Mouse (Mus musculus): ENCODE measurements around the gene Gm9195.

The Gm9195 gene

GRCm38 (mm10) chr14:72491738-72492137 is at the start of gene Gm9195:
Gm9195 (minus strand) TSS chr14:72491838.
- DNase-seq (ENCODE audit: low read depth): no peak

GRCm38 (mm10) chr14:72536392-72537017 is 44.9 kb upstream of the Gm9195 start:
- DNase-seq (ENCODE audit: low read depth): no peak

GRCm38 (mm10) chr14:72533862-72534261 is 42.2 kb upstream of the Gm9195 start:
- DNase-seq (ENCODE audit: low read depth): no peak

- peak; percentile 2 for DNase-seq (ENCODE audit: low read depth)
Measured at GRCm38 (mm10) chr14:72532028-72532917, 40.6 kb upstream of the Gm9195 start.

- no peak for DNase-seq (ENCODE audit: low read depth)
Measured at GRCm38 (mm10) chr14:72527126-72527525, 35.5 kb upstream of the Gm9195 start.

GRCm38 (mm10) chr14:72519561-72519960 is 27.9 kb upstream of the Gm9195 start:
- no peak for DNase-seq (ENCODE audit: low read depth)

GRCm38 (mm10) chr14:72518786-72519185 is 27.1 kb upstream of the Gm9195 start:
- DNase-seq (ENCODE audit: low read depth): no peak

- no peak for DNase-seq (ENCODE audit: low read depth)
Measured at GRCm38 (mm10) chr14:72516376-72516775, 24.7 kb upstream of the Gm9195 start.

GRCm38 (mm10) chr14:72506723-72507420 is 15.2 kb upstream of the Gm9195 start:
- no peak for DNase-seq (ENCODE audit: low read depth)

GRCm38 (mm10) chr14:72506018-72506722 is 14.5 kb upstream of the Gm9195 start:
- no peak for DNase-seq (ENCODE audit: low read depth)

GRCm38 (mm10) chr14:72504985-72505384 is 13.3 kb upstream of the Gm9195 start:
- DNase-seq (ENCODE audit: low read depth): no peak

GRCm38 (mm10) chr14:72503241-72503640 is 11.6 kb upstream of the Gm9195 start:
- no peak for DNase-seq (ENCODE audit: low read depth)

GRCm38 (mm10) chr14:72493775-72494174 is 2.1 kb upstream of the Gm9195 start:
- DNase-seq (ENCODE audit: low read depth): no peak

GRCm38 (mm10) chr14:72490367-72490766 is 1.3 kb downstream of the Gm9195 start:
- no peak for DNase-seq (ENCODE audit: low read depth)

- no peak for DNase-seq (ENCODE audit: low read depth)
Measured at GRCm38 (mm10) chr14:72474501-72474900, 17.1 kb downstream of the Gm9195 start.

- DNase-seq (ENCODE audit: low read depth): no peak
Measured at GRCm38 (mm10) chr14:72468429-72468828, 23.2 kb downstream of the Gm9195 start.

GRCm38 (mm10) chr14:72466384-72466783 is 25.3 kb downstream of the Gm9195 start:
- DNase-seq (ENCODE audit: low read depth): no peak

- DNase-seq (ENCODE audit: low read depth): no peak
Measured at GRCm38 (mm10) chr14:72461591-72461990, 30.0 kb downstream of the Gm9195 start.

GRCm38 (mm10) chr14:72460291-72460690 is 31.3 kb downstream of the Gm9195 start:
- no peak for DNase-seq (ENCODE audit: low read depth)

GRCm38 (mm10) chr14:72458930-72459329 is 32.7 kb downstream of the Gm9195 start:
- DNase-seq (ENCODE audit: low read depth): no peak

GRCm38 (mm10) chr14:72447141-72448091 is 44.2 kb downstream of the Gm9195 start:
- no peak for DNase-seq (ENCODE audit: low read depth)
